Mouse (Mus musculus): Measurements from ENCODE around the gene Ccl24. TPM values are rescaled to one million over a fixed set of nuclear protein-coding genes. Genes with fewer than 3 reads are reported as not detected.

Ccl24 gene
- total RNA-seq, 2 experiments from 2014 or later = 2.1 to 2.2 TPM

Other genes starting within 250 kb of the Ccl24 start
- gene Fkbp6, start 223.0 kb downstream of the Ccl24 start, total RNA-seq (2021) = 1 to 10 TPM in 1 of 2 experiments, under 1 TPM in 1; 0.31 to 1.1 TPM
- not detected for gene Trim50, start 219.8 kb downstream of the Ccl24 start, total RNA-seq (2021)
- 10 to 100 TPM; 15.5 to 17.5 TPM for gene Nsun5, start 203.1 kb downstream of the Ccl24 start, total RNA-seq (2021)
- gene Pom121, start 178.5 kb downstream of the Ccl24 start, total RNA-seq (2021) = 10 to 100 TPM; 11.1 to 13.6 TPM
- 10 to 100 TPM; 30.0 to 36.0 TPM for gene Hip1, start 27.9 kb downstream of the Ccl24 start, total RNA-seq (2021)
- gene Ccl26, start 9.5 kb downstream of the Ccl24 start, total RNA-seq (2021) = not detected
- gene Rhbdd2, start 59.6 kb upstream of the Ccl24 start, total RNA-seq (2021) = 10 to 100 TPM; 15.5 to 17.2 TPM
- 10 to 100 TPM; 50.7 to 65.8 TPM for gene Por, start 97.0 kb upstream of the Ccl24 start, total RNA-seq (2021)
- 10 to 100 TPM; 11.8 to 13.3 TPM for gene Tmem120a, start 171.4 kb upstream of the Ccl24 start, total RNA-seq (2021)
- gene Styxl1, start 205.3 kb upstream of the Ccl24 start, total RNA-seq (2021) = not detected
- gene Mdh2, start 205.4 kb upstream of the Ccl24 start, total RNA-seq (2021) = 1,000 to 10,000 TPM; 1,992 to 2,010 TPM
- gene Srrm3, start 233.8 kb upstream of the Ccl24 start, total RNA-seq (2021) = not detected

Measured in heart, postnatal 25 days (tissue).